Mouse (Mus musculus) kidney, adult 8-10 months (tissue): Measurements from ENCODE around the gene Amy1.
"Not testable (repeated sequence)": the region's sequence is repeated elsewhere in the genome, so short reads cannot be mapped to it uniquely, and the experiment has no call there.

ENCODE experiments used
- DNase-seq, 2 experiments: peaks; one replicate each; pipeline ENCODE4 v3.0.0; 2022

Gene Amy1

DNA sequence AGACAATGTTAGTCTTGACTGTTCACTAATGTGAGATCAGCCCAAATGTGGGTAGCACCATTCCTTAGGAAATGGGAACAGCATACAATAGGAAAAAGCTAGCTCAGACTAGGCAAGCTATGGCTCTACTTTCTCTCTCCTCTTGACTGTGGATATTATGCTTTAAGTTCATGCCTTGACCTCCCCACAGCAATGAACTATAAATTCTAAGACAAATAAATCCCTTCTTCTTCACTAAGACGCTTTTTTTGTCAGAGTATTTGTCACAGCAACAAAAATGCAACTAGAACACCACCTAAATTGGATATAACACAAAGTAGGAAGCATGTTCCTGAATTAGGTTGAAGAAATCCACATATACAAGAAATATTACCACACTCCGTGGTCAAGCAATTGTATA, at the start of gene Amy1:
Amy1 (minus strand) TSS at position 101 of the 400 bp plus-strand sequence.
- no peak for DNase-seq

DNA sequence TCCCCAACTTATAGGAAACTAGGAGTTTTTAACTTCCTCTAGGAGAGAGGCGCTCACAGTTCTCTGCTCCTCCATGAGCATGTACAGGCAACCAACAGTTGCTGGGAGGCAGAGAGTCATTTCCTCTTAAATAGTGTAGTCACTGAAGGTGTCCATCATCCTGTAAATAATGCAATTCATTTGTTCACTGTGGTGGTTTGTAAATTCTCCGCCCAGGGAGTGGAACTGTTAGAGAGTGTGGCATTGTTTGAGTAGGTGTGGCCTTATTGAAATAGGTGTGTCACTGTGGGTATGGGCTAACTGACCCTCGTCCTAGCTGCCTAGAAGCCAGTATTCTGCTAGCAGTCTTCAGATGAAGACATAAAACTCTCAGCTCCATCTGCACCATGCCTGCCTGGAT, 47.8 kb upstream of the Amy1 start:
- no peak for DNase-seq

DNA sequence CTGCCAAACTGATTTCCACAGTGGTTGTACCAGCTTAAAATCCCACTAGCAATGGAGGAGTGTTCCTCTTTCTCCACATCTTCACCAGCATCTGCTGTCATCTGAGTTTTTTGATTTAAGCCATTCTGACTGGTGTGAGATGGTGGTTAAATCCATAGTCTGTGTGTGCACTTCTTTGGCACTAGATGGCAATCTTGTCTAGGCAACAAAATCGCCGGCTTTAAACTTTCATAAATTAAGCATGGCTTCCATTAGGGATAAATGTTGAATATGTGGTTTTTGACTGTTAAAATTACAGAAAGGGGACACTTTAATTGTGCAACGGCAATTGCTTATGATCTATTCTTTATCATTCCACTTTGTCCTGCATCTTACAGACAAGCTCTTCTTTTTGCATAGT, 44.9 kb upstream of the Amy1 start:
- DNase-seq, result not testable (repeated sequence)

DNA sequence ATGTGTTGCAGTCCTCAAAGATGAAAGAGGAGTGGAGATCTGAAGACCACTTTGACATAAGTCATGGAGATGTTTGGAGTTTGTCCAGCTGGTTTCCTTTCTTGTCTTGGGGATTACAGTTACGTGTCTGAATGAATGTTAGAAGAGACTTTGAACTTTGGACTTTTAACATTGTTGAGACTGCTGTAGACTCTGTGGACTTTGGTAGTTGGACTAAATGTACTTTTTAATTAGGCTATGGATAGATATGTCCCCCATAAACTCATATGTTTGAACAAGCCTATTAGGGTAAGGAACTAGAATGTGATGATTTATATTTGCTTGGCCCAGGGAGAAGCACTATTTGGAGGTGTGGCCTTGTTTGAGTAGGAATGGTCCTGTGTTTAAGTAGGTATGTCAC, 33.0 kb upstream of the Amy1 start:
- DNase-seq, result no peak

GRCm38 (mm10) chr3:113634220-113634619, 27.7 kb upstream of the Amy1 start:
- no peak for DNase-seq

DNA sequence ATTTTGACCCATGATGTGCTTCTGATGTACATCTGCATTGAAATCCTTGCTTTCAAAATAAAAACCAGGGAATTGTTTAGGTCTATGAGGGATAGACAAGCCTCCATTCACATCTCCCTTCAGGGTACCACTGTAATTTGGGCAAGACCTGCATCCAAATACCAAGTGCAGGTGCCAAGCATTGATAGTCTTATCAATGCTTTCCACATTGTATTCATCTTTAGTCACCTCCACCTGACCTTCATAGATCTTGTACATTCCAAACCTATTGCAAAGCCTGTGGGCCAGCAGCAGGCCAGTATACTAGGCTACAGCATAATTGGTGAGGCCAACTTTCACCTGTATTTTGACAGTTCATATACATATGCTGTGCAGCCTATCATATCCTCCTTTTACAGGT, 25.1 kb upstream of the Amy1 start:
- DNase-seq, result no peak

GRCm38 (mm10) chr3:113630564-113630963, 24.1 kb upstream of the Amy1 start:
- no peak for DNase-seq

DNA sequence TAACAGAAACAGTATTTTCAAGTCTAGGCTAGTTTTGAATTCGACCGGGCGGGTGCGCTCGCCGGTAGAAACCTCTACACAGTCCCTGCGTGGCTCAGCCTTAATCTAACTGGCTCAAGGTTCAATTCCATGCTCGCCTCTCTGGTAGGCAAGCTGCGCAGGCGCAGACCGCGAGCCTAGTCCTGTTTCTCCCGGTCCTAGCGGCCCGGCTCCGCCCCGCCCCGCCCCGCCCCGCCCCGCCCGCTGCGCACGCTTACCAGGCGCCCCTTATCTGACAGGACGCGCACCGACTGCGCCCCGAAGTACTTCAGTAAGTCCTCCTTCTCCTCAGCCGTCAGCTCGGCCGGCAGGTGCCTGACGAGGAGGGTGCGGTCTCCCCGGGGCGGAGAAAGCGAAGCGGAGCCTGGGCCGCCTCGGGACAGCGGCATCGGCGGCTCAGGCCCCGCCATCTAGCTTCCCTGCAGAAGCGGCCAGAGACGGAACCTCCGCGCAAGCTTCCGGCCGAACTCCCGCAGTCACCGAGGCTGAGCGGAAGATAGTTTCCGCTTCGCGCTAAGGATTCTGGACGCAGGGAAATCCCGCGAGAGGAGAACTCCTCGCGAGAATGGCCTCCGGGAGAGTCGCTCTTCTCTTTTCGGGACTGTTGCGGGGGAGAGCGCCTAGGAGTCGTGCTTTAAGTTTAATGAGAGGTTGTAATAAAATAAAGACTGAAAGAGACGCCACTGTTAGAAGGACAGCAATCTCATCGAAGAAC, 23.3 kb upstream of the Amy1 start, which contains the start of gene Rnpc3:
Rnpc3 (minus strand) TSS at position 544 of the 754 bp plus-strand sequence.
- peak; percentile 94 to 96 for DNase-seq

DNA sequence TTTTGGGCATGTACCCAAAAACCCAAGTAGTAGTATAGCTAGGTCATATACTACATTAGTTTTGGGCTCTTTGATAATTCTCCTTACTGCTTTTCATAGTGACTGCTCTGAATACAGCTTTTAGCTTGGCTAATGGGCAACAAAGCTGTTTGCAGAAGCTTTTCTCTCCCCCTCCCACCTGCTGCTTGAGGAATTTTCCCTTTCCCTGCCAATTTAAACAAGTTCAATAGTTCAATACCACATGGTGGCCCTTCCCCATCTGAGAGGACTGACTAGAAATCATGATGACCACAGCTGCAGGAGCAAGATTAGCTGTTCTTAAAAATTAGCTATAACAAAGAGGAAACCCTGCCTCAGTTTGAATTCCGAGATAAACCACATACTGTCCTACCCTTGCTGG, 15.7 kb downstream of the Amy1 start:
- no peak for DNase-seq

- DNase-seq, result no peak
These were observed 31.9 kb downstream of the Amy1 start for GRCm38 (mm10) chr3:113574578-113574977.

- DNase-seq, result no peak
These were observed 32.4 kb downstream of the Amy1 start for GRCm38 (mm10) chr3:113574138-113574537.

GRCm38 (mm10) chr3:113572158-113572557, 34.3 kb downstream of the Amy1 start:
- DNase-seq, result no peak

DNA sequence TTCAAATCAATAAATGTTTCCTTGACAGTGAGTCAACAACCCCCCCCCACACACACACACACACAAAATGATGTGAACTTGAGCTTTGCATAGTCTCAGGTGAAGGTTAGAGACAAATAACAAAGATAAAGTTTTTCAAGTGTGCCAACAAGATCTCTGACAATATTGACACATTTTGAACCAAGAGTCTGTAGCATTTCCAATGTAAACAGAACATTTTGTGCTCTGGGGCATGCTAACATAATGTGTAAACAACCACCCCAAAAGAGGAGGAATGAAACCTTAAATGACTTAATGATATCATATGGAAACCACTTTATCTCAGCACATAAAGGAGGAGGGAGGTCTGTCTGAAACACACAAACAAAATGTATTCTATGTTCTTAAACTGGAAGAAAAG, 66.8 kb downstream of the Amy1 start:
- DNase-seq, result no peak

GRCm38 (mm10) chr3:113532328-113532727, 74.2 kb downstream of the Amy1 start, which contains the start of gene Amy2a1:
Gene Amy2a1, minus strand, starts transcription at chr3:113532428.
- DNase-seq, result not testable (repeated sequence)
